Mouse (Mus musculus) spleen, adult 2 months (tissue): Measurements from ENCODE around the gene Sspo. TPM values are rescaled to one million over a fixed set of nuclear protein-coding genes. Genes with fewer than 3 reads are reported as not detected.

Source experiments
- DNase-seq, 2 experiments: peaks; one replicate each; pipeline versions ENCODE4 v3.0.0 to v3.0.0-alpha.2; 2012 to 2021; ENCODE audit warnings: low spot score in 2 of 2, low read depth in 1 of 2
- H3K27ac ChIP-seq: fragments of 200-500 bp; 2 replicates; pipeline ENCODE4 v1.5.1; 2012; ENCODE audit warnings: low read length, inconsistent platforms; ENCODE audit not compliant: insufficient read depth
- H3K27me3 ChIP-seq: fragments of 200-500 bp; 2 replicates; pipeline ENCODE4 v1.6.1; 2012; ENCODE audit warnings: mild to moderate bottlenecking, moderate library complexity, low read length, inconsistent platforms; ENCODE audit not compliant: control insufficient read depth, insufficient read depth
- H3K36me3 ChIP-seq: fragments of 200-500 bp; 2 replicates; pipeline ENCODE4 v1.6.1; 2012; ENCODE audit warnings: mild to moderate bottlenecking, low read length, inconsistent platforms; ENCODE audit not compliant: control insufficient read depth, insufficient read depth
- H3K4me1 ChIP-seq: fragments of 200-500 bp; 2 replicates; pipeline ENCODE4 v1.6.1; 2011; ENCODE audit warnings: inconsistent platforms; ENCODE audit not compliant: control insufficient read depth, insufficient read depth, insufficient read length
- H3K4me3 ChIP-seq: fragments of 200-500 bp; 2 replicates; pipeline ENCODE4 v1.5.1; 2011; ENCODE audit warnings: mild to moderate bottlenecking, inconsistent platforms; ENCODE audit not compliant: insufficient read depth, insufficient read length; ENCODE audit errors: extremely low read depth
- CTCF ChIP-seq: fragments of 200-500 bp; IDR thresholded peaks from 2 replicates; pipeline ENCODE4 v1.5.1; 2011; ENCODE audit warnings: mild to moderate bottlenecking, inconsistent platforms; ENCODE audit not compliant: insufficient read depth, insufficient read length, insufficient replicate concordance; ENCODE audit errors: extremely low read depth
- POLR2A ChIP-seq: fragments of 200-500 bp; IDR thresholded peaks from 2 replicates; pipeline ENCODE4 v1.6.1; 2011; ENCODE audit warnings: low read depth, low read length, inconsistent platforms
- WGBS: fragments of 180-500 bp; shearing (Covaris S2); methylation state at CpG from one replicate; pipeline ENCODE4 v1.1.7; 2018; 5-methylcytosine and 5-hydroxymethylcytosine counted together
- polyA plus RNA-seq: library from polyadenylated mRNA; depleted of rRNA; stranded (reverse); fragments of >200 nt; gene quantifications from 2 replicates; pipeline ENCODE4 v1.2.3, GENCODE M21; 2012

Gene Sspo
- polyA plus RNA-seq, 1 experiment, result 2.9 TPM

GRCm38 (mm10) chr6:48435111-48435510 is 12.9 kb upstream of the Sspo start:
- 69% methylated on average over 5 of the region's 5 CpGs for WGBS
- no peak for DNase-seq
- no peaks in the 10 kb centered on the region for H3K4me1 ChIP-seq
- peaks cover 9% of the 10 kb centered on the region for H3K36me3 ChIP-seq
- TF ChIP-seq POLR2A (no peak), CTCF (no peak)
- no peak overlapping the region for H3K4me3 ChIP-seq
- H3K27ac ChIP-seq, result no peak overlapping the region
- no peaks in the 10 kb centered on the region for H3K27me3 ChIP-seq

- TF ChIP-seq CTCF, result no peak
- no peak for TF ChIP-seq POLR2A
- no peaks in the 10 kb centered on the region for H3K27me3 ChIP-seq
- DNase-seq, result no peak
- H3K36me3 ChIP-seq, result peaks cover 9% of the 10 kb centered on the region
- H3K4me1 ChIP-seq, result no peaks in the 10 kb centered on the region
- no peak overlapping the region for H3K27ac ChIP-seq
- WGBS, result 79% methylated on average over 5 of the region's 5 CpGs
- no peak overlapping the region for H3K4me3 ChIP-seq
Measured at GRCm38 (mm10) chr6:48435706-48436349, 12.2 kb upstream of the Sspo start.

- H3K36me3 ChIP-seq, result peaks cover 11% of the 10 kb centered on the region
- WGBS, result 97% methylated on average over 35 of the region's 35 CpGs
Measured at GRCm38 (mm10) chr6:48437679-48438376, 10.2 kb upstream of the Sspo start.

GRCm38 (mm10) chr6:48438475-48439125 is 9.4 kb upstream of the Sspo start:
- 97% methylated on average over 55 of the region's 55 CpGs for WGBS
- DNase-seq, result no peak

More at GRCm38 (mm10) chr6:48437679-48438376, 10.2 kb upstream of the Sspo start:
- no peaks in the 10 kb centered on the region for H3K27me3 ChIP-seq
- no peak for DNase-seq
- H3K27ac ChIP-seq, result no peak overlapping the region
- H3K4me1 ChIP-seq, result no peaks in the 10 kb centered on the region
- H3K4me3 ChIP-seq, result no peak overlapping the region
- TF ChIP-seq CTCF (no peak), POLR2A (no peak)

GRCm38 (mm10) chr6:48439654-48440053 is 8.4 kb upstream of the Sspo start:
- peaks cover 5% of the 10 kb centered on the region; the same call in 1 of the 2 replicates for H3K4me1 ChIP-seq
- H3K36me3 ChIP-seq, result peaks cover 11% of the 10 kb centered on the region
- no peak for DNase-seq
- H3K27me3 ChIP-seq, result no peaks in the 10 kb centered on the region; the same call in 1 of the 2 replicates
- no peak overlapping the region for H3K27ac ChIP-seq
- no peak overlapping the region for H3K4me3 ChIP-seq
- TF ChIP-seq POLR2A (no peak), CTCF (no peak)

More at GRCm38 (mm10) chr6:48438475-48439125, 9.4 kb upstream of the Sspo start:
- peaks cover 3% of the 10 kb centered on the region; the same call in 1 of the 2 replicates for H3K4me1 ChIP-seq
- H3K27ac ChIP-seq, result no peak overlapping the region
- TF ChIP-seq CTCF, result no peak
- no peak for TF ChIP-seq POLR2A
- H3K36me3 ChIP-seq, result peaks cover 11% of the 10 kb centered on the region
- H3K4me3 ChIP-seq, result no peak overlapping the region
- no peaks in the 10 kb centered on the region for H3K27me3 ChIP-seq

- Histone ChIP-seq H3K27ac (no peak overlapping the region), H3K4me1 (peaks cover 5% of the 10 kb centered on the region; the same call in 1 of the 2 replicates), H3K36me3 (peaks cover 11% of the 10 kb centered on the region), H3K4me3 (no peak overlapping the region), H3K27me3 (no peaks in the 10 kb centered on the region; the same call in 1 of the 2 replicates)
- WGBS, result 60% methylated on average over 12 of the region's 14 CpGs
- no peak for DNase-seq
- TF ChIP-seq CTCF, result no peak
- no peak for TF ChIP-seq POLR2A
Measured at GRCm38 (mm10) chr6:48440306-48441014, 7.6 kb upstream of the Sspo start.
